Mouse (Mus musculus) kidney, postnatal 14 days (tissue): Measurements from ENCODE around the gene Map3k4.

Source experiments
- DNase-seq: peaks from one replicate; pipeline ENCODE4 v3.0.0; 2022; ENCODE audit warnings: mixed read lengths

Map3k4 gene

GRCm38 (mm10) chr17:12318663-12319201, at the start of gene Map3k4:
Gene Map3k4, minus strand, starts transcription at chr17:12318796.
- DNase-seq = peak; percentile 96

DNA sequence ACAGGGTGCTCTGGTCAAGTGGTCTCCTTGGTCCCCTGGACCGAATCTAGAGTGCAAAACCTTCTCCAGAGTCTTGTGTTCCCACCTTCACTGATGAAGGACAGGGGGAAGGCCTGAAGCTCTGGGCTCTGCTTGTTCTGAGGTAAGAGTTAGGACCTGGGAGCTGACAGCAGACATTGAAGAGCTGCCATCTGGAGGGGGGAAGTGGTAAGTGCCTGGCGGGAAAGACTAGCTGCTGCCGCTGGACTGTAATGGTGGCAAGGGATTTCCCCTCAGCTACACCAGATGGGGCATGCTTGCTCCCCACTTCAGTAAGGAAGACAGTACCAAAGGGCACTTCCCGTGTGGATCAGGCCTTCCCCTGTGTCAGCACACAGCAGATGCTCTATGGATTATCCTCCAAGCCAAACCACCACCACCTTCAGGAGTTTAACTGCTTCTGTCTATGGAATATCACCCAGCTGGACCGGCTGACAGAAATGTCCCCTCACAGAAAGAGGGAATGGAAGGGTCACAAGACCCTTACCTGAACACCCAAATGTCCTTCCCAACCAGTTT, 48.9 kb upstream of the Map3k4 start:
- peak; percentile 82 for DNase-seq

DNA sequence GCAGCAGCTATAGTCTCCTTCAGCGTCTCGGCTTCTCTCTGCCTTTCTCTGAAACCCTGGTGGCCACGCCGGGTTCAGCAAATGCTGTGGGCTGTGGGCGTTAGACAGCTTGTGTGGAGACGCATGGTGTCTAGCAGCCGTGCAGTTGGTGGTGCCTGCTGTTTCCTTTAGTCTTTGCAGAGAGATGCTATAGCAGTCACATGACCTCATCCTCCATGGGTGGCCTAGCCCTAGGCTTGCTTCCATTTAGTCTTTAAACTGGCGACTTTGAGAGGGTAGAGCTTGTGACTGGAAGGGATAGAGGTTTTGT, 45.8 kb upstream of the Map3k4 start:
- DNase-seq = no peak

- no peak for DNase-seq
These were observed 45.2 kb upstream of the Map3k4 start for GRCm38 (mm10) chr17:12363601-12364425.

GRCm38 (mm10) chr17:12359876-12360275, 41.3 kb upstream of the Map3k4 start:
- no peak for DNase-seq

DNA sequence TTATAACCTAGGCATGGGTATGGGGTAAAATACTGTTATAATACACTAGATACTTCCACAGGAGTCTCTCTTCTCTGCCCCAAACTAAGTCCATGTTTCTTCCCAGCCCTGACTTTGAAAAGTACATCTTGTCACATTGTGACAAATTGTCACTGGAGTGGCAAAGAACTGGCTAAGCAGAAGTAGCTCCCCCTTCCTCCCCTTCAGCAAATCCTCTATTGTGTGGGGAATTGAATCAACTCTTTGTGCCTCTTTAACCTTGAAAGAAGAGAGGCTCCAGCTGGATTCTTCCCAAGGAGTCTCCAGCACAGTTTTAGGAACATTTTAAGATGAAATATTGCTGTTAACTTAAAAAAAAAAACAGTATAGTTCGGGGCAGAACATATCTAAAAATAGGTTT, 34.2 kb upstream of the Map3k4 start:
- no peak for DNase-seq

DNA sequence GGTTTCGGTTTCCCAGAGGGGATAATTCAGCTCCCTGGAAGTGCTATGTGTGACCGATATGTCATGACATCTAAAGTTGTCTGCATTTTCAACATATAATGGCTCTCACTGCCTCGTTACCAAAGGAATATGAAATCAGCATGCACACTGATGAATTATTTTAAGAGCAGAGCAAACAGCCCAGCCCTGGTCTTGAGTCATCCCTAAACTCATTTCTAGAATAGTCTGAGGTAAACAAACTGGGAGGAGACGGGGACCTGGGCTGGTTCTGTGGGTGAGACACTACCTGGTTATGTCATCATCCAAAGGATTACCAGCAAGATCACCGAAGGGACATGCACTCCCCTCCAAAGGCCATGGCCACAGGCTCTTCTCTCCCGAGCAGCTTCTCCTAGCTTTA, 33.0 kb upstream of the Map3k4 start:
- DNase-seq = no peak

GRCm38 (mm10) chr17:12347462-12347861, 28.9 kb upstream of the Map3k4 start:
- DNase-seq = no peak

DNA sequence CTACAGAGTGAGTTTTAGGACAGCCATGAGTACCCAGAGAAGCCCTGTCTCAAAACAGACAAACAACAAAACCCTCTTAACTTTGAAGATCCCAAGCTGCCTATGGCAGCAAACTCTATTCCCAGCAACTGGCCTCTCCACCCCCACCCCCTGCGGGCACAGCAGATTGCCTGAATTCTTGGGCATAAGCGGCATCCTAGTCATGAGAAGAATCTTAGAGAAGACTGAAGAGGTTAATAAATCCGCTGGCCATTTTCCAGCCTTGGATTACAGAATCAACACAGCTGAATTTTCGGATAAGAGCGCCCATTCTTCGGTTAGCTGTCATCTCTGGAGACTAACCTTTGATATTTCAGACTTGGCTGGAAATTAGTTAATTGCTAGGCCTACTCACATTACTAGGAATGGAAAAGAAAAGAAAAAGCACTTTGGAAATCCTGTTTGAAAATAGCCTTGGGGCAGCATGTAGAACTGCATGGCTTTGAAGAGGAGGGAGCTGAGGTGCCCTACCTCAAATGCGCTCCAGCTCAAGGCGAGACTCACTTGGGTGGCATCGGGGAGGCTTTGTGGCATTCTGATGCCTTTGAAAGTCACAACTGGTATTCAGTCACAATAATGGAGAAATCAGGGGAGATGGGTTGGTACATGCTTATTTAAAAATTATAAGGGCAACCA, 25.2 kb upstream of the Map3k4 start:
- no peak for DNase-seq

- peak; percentile 68 for DNase-seq
These were observed 18.6 kb upstream of the Map3k4 start for GRCm38 (mm10) chr17:12337156-12337555.

GRCm38 (mm10) chr17:12336073-12336868, 17.7 kb upstream of the Map3k4 start:
- peak; percentile 45 for DNase-seq

DNA sequence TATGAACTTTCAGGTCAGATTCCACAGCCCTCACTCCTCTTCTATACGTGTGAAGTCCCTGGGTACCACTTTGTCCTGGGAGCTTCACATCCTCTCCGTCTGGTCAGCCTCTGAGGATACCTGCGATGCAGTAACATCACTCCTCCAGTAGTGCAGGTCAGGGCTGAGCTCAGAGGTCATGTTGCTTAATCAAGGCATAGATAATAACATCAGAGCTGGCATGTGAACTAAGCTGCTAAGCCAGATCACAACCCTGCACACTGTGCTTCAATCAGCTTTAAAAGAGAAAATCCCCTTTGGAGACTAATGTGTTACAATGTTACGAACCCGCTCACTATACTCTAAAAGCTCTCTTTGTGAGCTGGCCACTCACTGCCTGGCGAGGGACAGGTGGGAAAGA, 16.5 kb upstream of the Map3k4 start:
- DNase-seq = no peak

DNA sequence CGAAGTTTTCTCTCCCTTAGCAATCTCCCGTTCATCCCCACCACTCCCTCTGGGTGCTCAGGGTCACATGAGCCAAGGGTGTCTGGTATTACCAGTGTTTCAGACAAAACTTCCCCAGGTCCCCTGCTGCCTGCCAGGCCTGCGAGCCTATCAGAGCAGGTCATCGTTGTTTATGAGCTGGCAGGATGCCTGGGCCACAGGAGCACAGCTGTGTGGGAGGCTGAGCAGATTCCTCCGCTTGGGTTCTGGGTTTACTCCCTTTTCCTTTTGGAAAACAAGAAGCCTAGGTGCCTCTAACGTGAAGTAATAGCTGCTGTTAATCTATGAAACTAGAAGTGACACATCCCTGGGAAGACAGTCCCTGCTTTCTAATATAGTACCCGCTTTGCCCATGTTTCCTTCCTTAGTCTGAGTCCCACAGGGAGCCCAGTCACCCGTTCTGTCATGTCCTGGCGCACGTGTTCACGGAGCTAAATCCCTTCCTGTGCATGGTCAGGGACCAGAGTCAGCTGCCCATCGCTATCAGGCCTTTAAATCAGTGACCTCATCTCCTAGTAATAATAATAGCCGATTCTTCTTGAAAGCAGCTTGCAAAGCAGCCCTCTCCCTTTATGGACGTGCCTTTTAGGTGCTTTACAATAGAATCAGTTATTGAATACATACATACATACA, 9.4 kb upstream of the Map3k4 start:
- DNase-seq = peak; percentile 83

DNA sequence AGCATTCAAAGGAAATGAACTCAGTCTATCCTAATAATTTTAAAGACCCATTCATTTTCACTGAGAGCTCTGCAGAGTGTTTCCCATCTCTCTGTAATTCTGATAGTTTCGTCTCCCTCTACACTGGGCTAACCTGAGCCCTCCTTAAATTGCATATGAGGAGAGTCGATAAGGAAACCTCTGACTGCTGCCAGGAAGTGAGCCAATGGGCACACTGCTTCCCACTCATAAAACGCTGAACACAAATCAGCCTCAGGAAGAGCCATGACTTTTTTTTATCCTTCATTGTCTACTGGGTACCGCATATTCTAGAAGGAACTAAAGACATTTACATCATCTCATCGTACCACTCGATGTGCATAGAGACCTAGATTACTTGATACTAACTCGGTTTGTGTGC, 1.2 kb upstream of the Map3k4 start:
- DNase-seq = no peak

- DNase-seq = no peak
These were observed 493 bp downstream of the Map3k4 start for GRCm38 (mm10) chr17:12317954-12318651.

- no peak for DNase-seq
These were observed 1.0 kb downstream of the Map3k4 start for GRCm38 (mm10) chr17:12317607-12317953.

- DNase-seq = no peak
These were observed 2.3 kb downstream of the Map3k4 start for GRCm38 (mm10) chr17:12316251-12316650.

- DNase-seq = no peak
These were observed 6.3 kb downstream of the Map3k4 start for GRCm38 (mm10) chr17:12312248-12312647.

DNA sequence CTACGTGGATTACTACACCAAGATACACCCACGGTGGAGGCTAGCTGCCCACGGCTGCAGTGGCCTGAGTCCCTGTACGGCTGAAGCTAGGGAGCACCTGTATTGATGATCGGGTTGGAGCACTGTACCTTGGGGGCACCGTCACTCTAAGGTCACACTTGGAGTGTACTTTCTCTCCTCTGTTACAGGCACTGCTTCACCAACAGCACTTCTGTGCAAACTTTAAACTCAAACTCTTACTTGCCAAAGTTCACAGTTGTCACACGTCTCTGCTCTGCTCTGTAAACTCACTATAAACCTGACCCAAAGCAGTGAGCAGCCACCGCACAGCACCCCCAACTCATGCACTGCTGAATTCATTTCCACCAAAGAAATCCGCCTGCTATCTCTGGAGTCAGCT, 9.1 kb downstream of the Map3k4 start:
- no peak for DNase-seq

DNA sequence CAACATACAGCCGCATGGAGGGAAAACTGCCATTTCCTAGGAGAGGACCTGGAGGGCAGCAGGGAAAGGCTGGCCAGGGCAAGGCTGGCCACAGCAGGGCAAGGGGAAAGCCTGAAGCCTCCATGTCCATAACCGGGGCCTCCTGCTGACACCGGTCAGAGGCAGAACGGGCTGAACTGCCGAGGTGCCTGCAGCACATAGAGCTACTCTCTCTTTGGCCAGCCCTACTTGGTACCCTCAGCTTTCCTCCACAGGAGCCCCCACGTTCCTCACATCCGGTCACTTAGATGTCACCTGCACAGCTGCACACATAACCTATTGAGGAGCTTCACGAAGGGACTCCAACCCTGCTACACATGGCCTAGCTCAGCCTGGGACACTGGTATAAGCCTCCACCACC, 9.5 kb downstream of the Map3k4 start:
- DNase-seq = no peak

DNA sequence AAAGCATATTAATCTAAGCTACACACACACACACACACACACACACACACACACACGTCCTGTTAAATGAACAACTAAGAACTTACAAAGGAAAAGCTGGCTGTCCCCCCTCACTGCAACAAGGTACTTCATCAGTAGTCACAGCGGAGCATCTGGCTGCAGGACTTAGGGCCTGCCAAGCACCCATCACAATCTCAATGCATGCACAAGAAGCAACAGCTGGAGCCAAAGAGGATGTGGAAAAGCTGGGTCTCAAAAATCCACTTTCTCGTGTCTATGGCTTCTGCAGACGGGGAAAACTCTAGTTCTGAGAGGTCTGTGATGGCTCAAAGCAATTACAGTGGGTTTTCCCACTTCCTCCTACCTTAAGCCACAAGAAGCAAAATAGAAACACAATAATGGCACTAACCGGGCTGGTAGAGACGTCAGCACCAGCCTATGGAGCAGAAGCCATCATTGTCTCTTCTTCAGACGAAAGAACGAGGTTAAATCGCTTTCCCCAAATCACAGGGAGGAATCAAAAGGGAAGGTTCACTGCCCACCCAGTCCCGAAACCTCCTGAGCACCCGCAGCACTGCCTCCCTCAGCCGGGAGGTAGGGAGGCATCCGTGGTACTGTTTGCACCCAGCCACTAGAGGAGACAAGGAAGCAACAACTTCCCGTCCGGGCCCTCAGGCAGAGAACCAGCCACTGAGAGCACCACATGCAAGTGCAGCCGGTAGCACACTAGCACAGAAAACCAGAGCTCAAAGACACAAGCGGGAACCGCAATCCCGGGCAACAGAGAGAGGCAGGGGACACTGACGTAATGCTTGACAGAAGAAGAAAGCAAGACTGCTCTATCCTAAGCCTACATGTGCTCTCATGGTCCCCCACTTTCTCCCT, 11.1 kb downstream of the Map3k4 start:
- no peak for DNase-seq
